Mouse (Mus musculus) CD4-positive, CD25-positive, alpha-beta regulatory T cell, adult 4 months (primary cell): Measurements from ENCODE around the gene Matn1. TPM values are rescaled to one million over a fixed set of nuclear protein-coding genes. Genes with fewer than 3 reads are reported as not detected.

ENCODE experiments used
- ATAC-seq: one replicate; pipeline ENCODE4 v1.8.0; 2017
- polyA plus RNA-seq, 2 experiments: library from polyadenylated mRNA; unstranded; fragments of 100-300 nt; shearing (Covaris generic); gene quantifications; one replicate each; pipeline ENCODE4 v1.2.1; 2017

The Matn1 gene
- polyA plus RNA-seq, 2 experiments from 2014 or later: not detected

GRCm38 (mm10) chr4:130987046-130987445, 42.9 kb downstream of the Matn1 start:
- ATAC-seq: no peak

GRCm38 (mm10) chr4:130988219-130988839, 44.1 kb downstream of the Matn1 start:
- ATAC-seq: no peak

GRCm38 (mm10) chr4:130989146-130989545, 45.0 kb downstream of the Matn1 start:
- ATAC-seq: no peak

DNA sequence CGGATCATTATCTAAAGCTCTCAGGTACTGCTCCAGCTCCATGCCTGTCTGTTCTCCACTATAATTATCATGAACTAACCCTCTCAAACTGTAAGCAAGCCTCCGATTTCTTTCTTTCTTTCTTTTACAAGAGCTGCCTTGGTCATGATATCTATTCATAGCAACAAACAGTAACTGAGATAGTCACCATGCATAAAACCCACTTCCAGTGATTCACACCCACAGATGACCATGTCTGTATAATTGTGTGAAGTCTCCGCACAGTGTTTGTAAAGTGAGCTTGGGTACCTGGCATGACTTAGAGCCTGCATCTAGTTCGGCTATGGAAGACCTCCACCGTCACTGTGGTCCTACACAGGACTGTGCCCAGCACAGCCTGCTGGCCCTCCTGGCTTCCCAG, 46.8 kb downstream of the Matn1 start:
- no peak for ATAC-seq

DNA sequence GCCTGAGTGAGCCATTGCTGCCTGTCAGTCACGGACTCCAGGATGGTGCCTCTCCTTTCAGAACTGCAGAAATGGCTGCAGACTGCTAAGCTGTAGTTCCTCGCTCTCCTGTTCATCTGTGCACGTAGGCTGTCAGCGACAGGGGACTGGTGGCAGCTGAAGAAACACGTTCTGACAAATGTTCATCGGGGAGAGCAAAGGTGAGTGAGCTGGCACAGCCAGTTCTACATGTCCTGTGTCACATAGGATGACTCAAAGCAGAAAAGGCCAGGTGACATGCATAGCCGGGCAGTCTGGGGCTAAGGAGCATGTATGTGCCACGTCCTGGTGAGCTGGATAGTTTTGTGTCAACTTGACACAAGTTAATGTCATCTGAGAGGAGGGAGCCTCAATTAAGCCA, 50.4 kb downstream of the Matn1 start:
- ATAC-seq: no peak

GRCm38 (mm10) chr4:130999744-131000527, 55.8 kb downstream of the Matn1 start:
- ATAC-seq: no peak

GRCm38 (mm10) chr4:131000614-131001178, 56.5 kb downstream of the Matn1 start:
- ATAC-seq: no peak

Other genes with a start within 250 kb of the Matn1 start
- 1 to 10 TPM in 1 of 2 experiments, under 1 TPM in 1; 0.40 to 1.5 TPM for gene Sdc3, start 151.8 kb upstream of the Matn1 start, polyA plus RNA-seq
- gene Laptm5, start 31.3 kb upstream of the Matn1 start, polyA plus RNA-seq: 1,000 to 10,000 TPM; 1,726 to 2,325 TPM